Mouse (Mus musculus) hindlimb bud, embryonic 11.5 days (tissue): ENCODE results near the gene Zfp839.

Experiments
- DNase-seq: peaks from one replicate; pipeline ENCODE4 v3.0.0-alpha.2; 2012; ENCODE audit warnings: low read depth, low spot score; ENCODE audit errors: extremely low spot score

Zfp839 gene

GRCm38 (mm10) chr12:110850010-110850928, at the start of gene Zfp839:
TSS of gene Zfp839 (plus strand) at chr12:110850253.
- DNase-seq, result no peak

GRCm38 (mm10) chr12:110801876-110802464, 48.1 kb upstream of the Zfp839 start:
- DNase-seq, result no peak

- no peak for DNase-seq
Measured at GRCm38 (mm10) chr12:110802674-110803297, 47.3 kb upstream of the Zfp839 start.

- DNase-seq, result no peak
Measured at GRCm38 (mm10) chr12:110804261-110804660, 45.8 kb upstream of the Zfp839 start.

GRCm38 (mm10) chr12:110806301-110806970, 43.6 kb upstream of the Zfp839 start:
- no peak for DNase-seq

GRCm38 (mm10) chr12:110808430-110808829, 41.6 kb upstream of the Zfp839 start:
- no peak for DNase-seq

GRCm38 (mm10) chr12:110808848-110809247, 41.2 kb upstream of the Zfp839 start:
- DNase-seq, result no peak

- DNase-seq, result no peak
Measured at GRCm38 (mm10) chr12:110813132-110813531, 36.9 kb upstream of the Zfp839 start.

GRCm38 (mm10) chr12:110813624-110814023, 36.4 kb upstream of the Zfp839 start:
- no peak for DNase-seq

- no peak for DNase-seq
Measured at GRCm38 (mm10) chr12:110814924-110815323, 35.1 kb upstream of the Zfp839 start.

- DNase-seq, result no peak
Measured at GRCm38 (mm10) chr12:110816833-110817232, 33.2 kb upstream of the Zfp839 start.

GRCm38 (mm10) chr12:110819367-110819766, 30.7 kb upstream of the Zfp839 start:
- DNase-seq, result no peak

- no peak for DNase-seq
Measured at GRCm38 (mm10) chr12:110821787-110822186, 28.3 kb upstream of the Zfp839 start.

GRCm38 (mm10) chr12:110822366-110822765, 27.7 kb upstream of the Zfp839 start:
- DNase-seq, result no peak

- DNase-seq, result no peak
Measured at GRCm38 (mm10) chr12:110828908-110829307, 21.1 kb upstream of the Zfp839 start.

GRCm38 (mm10) chr12:110830293-110831024, 19.6 kb upstream of the Zfp839 start:
- no peak for DNase-seq

GRCm38 (mm10) chr12:110835182-110835581, 14.9 kb upstream of the Zfp839 start:
- no peak for DNase-seq

GRCm38 (mm10) chr12:110836729-110837128, 13.3 kb upstream of the Zfp839 start:
- no peak for DNase-seq

GRCm38 (mm10) chr12:110837192-110837841, 12.7 kb upstream of the Zfp839 start:
- no peak for DNase-seq

- DNase-seq, result no peak
Measured at GRCm38 (mm10) chr12:110837850-110838249, 12.2 kb upstream of the Zfp839 start.
